Mouse (Mus musculus) kidney, postnatal 4 days (tissue): ENCODE data around the gene Mllt11.
"Not testable (repeated sequence)": the region's sequence is repeated elsewhere in the genome, so short reads cannot be mapped to it uniquely, and the experiment has no call there.

Source experiments
- DNase-seq, 2 experiments: peaks; one replicate each; pipeline ENCODE4 v3.0.0; 2021; ENCODE audit warnings: mixed read lengths in 2 of 2

Gene Mllt11

GRCm38 (mm10) chr3:95216655-95217254, 15.2 kb downstream of the Mllt11 start:
- DNase-seq: no peak

GRCm38 (mm10) chr3:95213609-95213975, 18.4 kb downstream of the Mllt11 start:
- DNase-seq: no peak

- DNase-seq: not testable (repeated sequence)
Measured at GRCm38 (mm10) chr3:95212889-95213608, 18.9 kb downstream of the Mllt11 start.

- no peak for DNase-seq
Measured at GRCm38 (mm10) chr3:95210585-95210984, 21.4 kb downstream of the Mllt11 start.

- no peak for DNase-seq
Measured at GRCm38 (mm10) chr3:95208286-95208685, 23.7 kb downstream of the Mllt11 start.

GRCm38 (mm10) chr3:95203880-95204279, 28.1 kb downstream of the Mllt11 start:
- no peak for DNase-seq

- DNase-seq: no peak
Measured at GRCm38 (mm10) chr3:95200562-95200961, 31.4 kb downstream of the Mllt11 start.

GRCm38 (mm10) chr3:95200132-95200531, 31.8 kb downstream of the Mllt11 start:
- peak; percentile 79 to 87 for DNase-seq

- no peak for DNase-seq
Measured at GRCm38 (mm10) chr3:95199101-95199500, 32.9 kb downstream of the Mllt11 start.

- DNase-seq: no peak
Measured at GRCm38 (mm10) chr3:95195772-95196171, 36.2 kb downstream of the Mllt11 start.

- no peak for DNase-seq
Measured at GRCm38 (mm10) chr3:95194721-95195135, 37.2 kb downstream of the Mllt11 start.

- DNase-seq: no peak
Measured at GRCm38 (mm10) chr3:95186888-95187287, 45.1 kb downstream of the Mllt11 start.

GRCm38 (mm10) chr3:95186100-95186499, 45.9 kb downstream of the Mllt11 start:
- no peak for DNase-seq

GRCm38 (mm10) chr3:95184796-95185577, 47.0 kb downstream of the Mllt11 start:
- no peak for DNase-seq

GRCm38 (mm10) chr3:95181841-95182240, 50.1 kb downstream of the Mllt11 start:
- no peak for DNase-seq

GRCm38 (mm10) chr3:95179890-95180289, 52.1 kb downstream of the Mllt11 start:
- peak in 1 of 2 experiments; percentile 32 for DNase-seq

GRCm38 (mm10) chr3:95178948-95179347, 53.0 kb downstream of the Mllt11 start:
- DNase-seq: no peak

- no peak for DNase-seq
Measured at GRCm38 (mm10) chr3:95177583-95177982, 54.4 kb downstream of the Mllt11 start.

GRCm38 (mm10) chr3:95176500-95176899, 55.5 kb downstream of the Mllt11 start:
- no peak for DNase-seq

GRCm38 (mm10) chr3:95174011-95174592, 57.9 kb downstream of the Mllt11 start:
- DNase-seq: peak; percentile 94 to 95

GRCm38 (mm10) chr3:95173256-95173949, 58.6 kb downstream of the Mllt11 start:
- peak; percentile 67 to 76 for DNase-seq

- peak; percentile 34 to 53 for DNase-seq
Measured at GRCm38 (mm10) chr3:95172526-95173255, 59.3 kb downstream of the Mllt11 start.
